ENCODE assay signal across 8 mouse cellular contexts in the genomic region with DNA sequence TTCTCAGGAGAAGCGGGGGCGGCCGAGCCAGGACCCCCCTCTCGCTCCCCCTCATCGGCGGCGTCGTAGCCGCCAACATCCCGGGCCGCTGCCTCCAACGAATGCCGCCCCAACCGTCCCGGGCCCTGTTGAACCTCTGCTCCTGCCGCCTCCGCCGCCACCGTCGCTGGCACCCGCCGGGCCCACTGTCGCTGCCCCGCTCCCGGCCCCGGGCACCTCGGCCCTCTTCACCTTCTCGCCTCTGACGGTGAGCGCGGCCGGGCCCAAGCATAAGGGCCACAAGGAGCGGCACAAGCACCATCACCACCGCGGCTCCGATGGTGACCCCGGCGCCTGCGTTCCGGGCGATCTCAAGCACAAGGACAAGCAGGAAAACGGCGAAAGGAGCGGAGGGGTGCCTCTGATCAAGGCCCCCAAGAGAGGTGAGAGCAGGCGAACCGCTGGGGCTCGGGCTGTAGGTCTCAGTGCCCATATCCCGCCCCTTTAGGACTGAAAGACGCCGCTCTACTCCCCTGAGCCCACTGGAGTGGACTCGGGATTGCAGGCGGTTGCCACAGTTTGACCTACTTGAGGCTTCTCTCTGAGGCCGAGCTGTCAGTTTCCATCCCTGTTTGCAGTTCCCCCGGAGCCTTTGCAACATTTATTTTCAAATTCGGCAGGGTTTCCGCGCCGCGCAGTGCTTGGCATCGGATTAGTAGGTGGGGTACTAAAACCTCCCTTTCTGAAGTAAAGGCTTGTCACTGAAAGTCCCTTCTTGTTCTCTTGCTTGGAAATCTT. TPM values are rescaled to one million over a fixed set of nuclear protein-coding genes. Genes with fewer than 3 reads are reported as not detected.
A peak's percentile ranks its signal among the peaks of the same experiment; 100 is the strongest.
DNase-seq lines count a peak whose midpoint lies in the region; ATAC-seq and TF ChIP-seq lines count a peak whose summit lies in the region.

No protein-coding gene starts in this region.

- no peak for TF ChIP-seq EP300 in lung, postnatal 0 days (IDR thresholded peaks at IDR 0.05)

- peak overlapping the region; percentile 82 for H3K4me2 ChIP-seq in heart, embryonic 16.5 days (ENCODE audit: low read depth, low read length)
- H3K4me2 ChIP-seq in lung, postnatal 0 days (replicated peaks; ENCODE audit: low read depth, low read length): peak overlapping the region; percentile 77

- under 1% methylated on average over 59 of the region's 60 CpGs for WGBS in cerebellum, adult 2 months
- under 1% methylated on average over 60 of the region's 60 CpGs for WGBS in heart, embryonic 16.5 days
- under 1% methylated on average over 56 of the region's 60 CpGs for WGBS in lung, postnatal 0 days

- H3K9ac ChIP-seq in heart, embryonic 16.5 days (ENCODE audit: low read length): peak overlapping the region; percentile 91
- peak overlapping the region; percentile 87 for H3K9ac ChIP-seq in lung, postnatal 0 days (replicated peaks; ENCODE audit: low read depth)

- H3K4me1 ChIP-seq in cerebellum, adult 2 months (ENCODE audit: control insufficient read depth, insufficient read depth, low read length): no peaks in the 10 kb centered on the region
- peaks cover 11% of the 10 kb centered on the region for H3K4me1 ChIP-seq in heart, embryonic 16.5 days (ENCODE audit: control insufficient read depth, insufficient read depth, low read length)
- H3K4me1 ChIP-seq in lung, postnatal 0 days (ENCODE audit: insufficient read depth, low read depth, low read length): peaks cover 5% of the 10 kb centered on the region; the same call in 1 of the 2 replicates

- no peak for TF ChIP-seq CTCF in cerebellum, adult 2 months (IDR thresholded peaks at IDR 0.05; ENCODE audit: borderline replicate concordance, insufficient read depth, low read depth, low read length)
- no peak for TF ChIP-seq CTCF in layer of hippocampus, adult 2 months (conservative IDR thresholded peaks at IDR 0.05)
- no peak for TF ChIP-seq CTCF in lung, postnatal 0 days (IDR thresholded peaks at IDR 0.05)

- ATAC-seq in erythroblast, adult 5-6 weeks (replicated peaks; ENCODE audit: low FRiP score, poor library complexity, severe bottlenecking): peak; percentile 44
- ATAC-seq in heart, embryonic 16.5 days (replicated peaks; ENCODE audit: extremely low read depth, insufficient read depth, low FRiP score): peak; percentile 28
- ATAC-seq in lung, postnatal 0 days: peak; percentile 35

- no peaks in the 10 kb centered on the region for H3K27me3 ChIP-seq in cerebellum, adult 2 months (ENCODE audit: control insufficient read depth, insufficient read depth, low read length)
- H3K27me3 ChIP-seq in heart, embryonic 16.5 days (ENCODE audit: control insufficient read depth, insufficient read depth, low read length): no peaks in the 10 kb centered on the region
- H3K27me3 ChIP-seq in lung, postnatal 0 days (replicated peaks; ENCODE audit: insufficient read depth, low read length): no peaks in the 10 kb centered on the region

- peak overlapping the region; percentile 37 for H3K27ac ChIP-seq in cerebellum, adult 2 months (ENCODE audit: insufficient read depth, low read length)
- H3K27ac ChIP-seq in heart, embryonic 16.5 days (ENCODE audit: low read length): peak overlapping the region; percentile 80
- H3K27ac ChIP-seq in layer of hippocampus, adult 2 months: peak overlapping the region; percentile 98
- H3K27ac ChIP-seq in lung, postnatal 0 days (ENCODE audit: low read length): peak overlapping the region; percentile 92

- TF ChIP-seq POLR2A in cerebellum, adult 2 months (IDR thresholded peaks at IDR 0.05; ENCODE audit: borderline replicate concordance, insufficient read depth, low read length): no peak

- peak overlapping the region; percentile 69 for H3K4me3 ChIP-seq in cerebellum, adult 2 months (replicated peaks; ENCODE audit: insufficient read depth, low read depth, low read length)
- peak overlapping the region; percentile 85 for H3K4me3 ChIP-seq in heart, embryonic 16.5 days (ENCODE audit: low read length)
- H3K4me3 ChIP-seq in layer of hippocampus, adult 2 months: peak overlapping the region; percentile 65
- peak overlapping the region; percentile 99 for H3K4me3 ChIP-seq in lung, postnatal 0 days (ENCODE audit: low read depth, low read length)

- H3K36me3 ChIP-seq in heart, embryonic 16.5 days (ENCODE audit: control insufficient read depth, insufficient read depth): peaks cover 2% of the 10 kb centered on the region; the same call in 1 of the 2 replicates
- H3K36me3 ChIP-seq in lung, postnatal 0 days (ENCODE audit: insufficient read depth, low read length): no peaks in the 10 kb centered on the region

- no peak for DNase-seq in cerebellum, adult 2 months
- DNase-seq in cerebellum, adult 11 months: no peak
- DNase-seq in ZHBTc4 (ENCODE audit: low read depth, low spot score): peak; percentile 81
- peak; percentile 34 to 48 for DNase-seq in layer of hippocampus, adult 2 months (ENCODE audit: low spot score in 2 of 2)
- peak; percentile 59 for DNase-seq in lung, postnatal 0 days (ENCODE audit: low spot score)
- DNase-seq in retina, embryonic 14.5 days (ENCODE audit: low spot score): peak; percentile 73

- H3K9me3 ChIP-seq in heart, embryonic 16.5 days (replicated peaks; ENCODE audit: control insufficient read depth, low read length): no peaks in the 10 kb centered on the region
- no peaks in the 10 kb centered on the region for H3K9me3 ChIP-seq in lung, postnatal 0 days (ENCODE audit: low read length)

RNA-seq across cellular contexts. Expression of a gene that starts 1.0 kb away (rescaled TPM):
- 14.5 and 15.2 TPM in 2 replicates for polyA plus RNA-seq in cerebellum, adult 2 months (2012; rRNA removed)
- 10.9 and 16.3 TPM in 2 replicates for total RNA-seq in erythroblast, adult 5-6 weeks (2015; ENCODE audit: low replicate concordance)
- 13.8 and 15.0 TPM in 2 replicates for total RNA-seq in erythroblast, adult 5-6 weeks (2017; ENCODE audit: low replicate concordance)
- 5.6 and 5.8 TPM in 2 replicates for polyA plus RNA-seq in heart, embryonic 16.5 days (2015; fragmentation: Nextera tagmentation; extraction: Ambion mirVana)
- total RNA-seq in layer of hippocampus, adult 2 months (2021): 10 to 100 TPM; 21.1 to 22.0 TPM
- polyA plus RNA-seq in lung, postnatal 0 days (2015; fragmentation: Nextera tagmentation; extraction: Ambion mirVana): 10.4 and 10.9 TPM in 2 replicates

RNA-seq across cellular contexts. Expression of a gene that starts 53.0 kb away (rescaled TPM):
- polyA plus RNA-seq in cerebellum, adult 2 months (2012; rRNA removed): 22.2 and 24.7 TPM in 2 replicates
- 2.7 and 3.7 TPM in 2 replicates for total RNA-seq in erythroblast, adult 5-6 weeks (2015; ENCODE audit: low replicate concordance)
- 5.6 and 21.0 TPM in 2 replicates for total RNA-seq in erythroblast, adult 5-6 weeks (2017; ENCODE audit: low replicate concordance)
- 14.7 and 15.3 TPM in 2 replicates for polyA plus RNA-seq in heart, embryonic 16.5 days (2015; fragmentation: Nextera tagmentation; extraction: Ambion mirVana)
- total RNA-seq in layer of hippocampus, adult 2 months (2021): 10 to 100 TPM; 42.2 to 43.2 TPM
- 14.5 and 18.2 TPM in 2 replicates for polyA plus RNA-seq in lung, postnatal 0 days (2015; fragmentation: Nextera tagmentation; extraction: Ambion mirVana)

RNA-seq across cellular contexts. Expression of a gene that starts 55.3 kb away (rescaled TPM):
- 34.7 and 39.4 TPM in 2 replicates for polyA plus RNA-seq in cerebellum, adult 2 months (2012; rRNA removed)
- 53.4 and 60.0 TPM in 2 replicates for total RNA-seq in erythroblast, adult 5-6 weeks (2015; ENCODE audit: low replicate concordance)
- total RNA-seq in erythroblast, adult 5-6 weeks (2017; ENCODE audit: low replicate concordance): 10.7 and 19.7 TPM in 2 replicates
- 3.3 and 6.7 TPM in 2 replicates for polyA plus RNA-seq in heart, embryonic 16.5 days (2015; fragmentation: Nextera tagmentation; extraction: Ambion mirVana)
- 1 to 10 TPM in 1 of 2 experiments, under 1 TPM in 1; 0.88 to 2.0 TPM for total RNA-seq in layer of hippocampus, adult 2 months (2021)
- polyA plus RNA-seq in lung, postnatal 0 days (2015; fragmentation: Nextera tagmentation; extraction: Ambion mirVana): 1.5 and 2.4 TPM in 2 replicates

Comparison
In these comparisons a context has a peak if more than half of its experiments do, and no peak if none do; other contexts are left out.
1. DNase-seq: peak in ZHBTc4 (single experiment), layer of hippocampus, adult 2 months (2 of 2), lung, postnatal 0 days (single experiment) and retina, embryonic 14.5 days (single experiment); none in cerebellum, adult 2 months (0 of 2) and cerebellum, adult 11 months (single experiment).
2. H3K27ac ChIP-seq: peak in every context shown above with its lines; median percentile 98 in layer of hippocampus, adult 2 months; 92 in lung, postnatal 0 days; 80 in heart, embryonic 16.5 days; 37 in cerebellum, adult 2 months.
3. Peak in every context shown above with its lines, with median percentiles within 50 percentile points of each other: H3K4me3 ChIP-seq and ATAC-seq.